Comparison of ENCODE assay signal across 9 mouse cellular contexts in genomic region chr11:58904838-58905237, GRCm38 (mm10). TPM values are rescaled to one million over a fixed set of nuclear protein-coding genes. Genes with fewer than 3 reads are reported as not detected.
A peak's percentile ranks its signal among the peaks of the same experiment; 100 is the strongest.
DNase-seq lines count a peak whose midpoint lies in the region; ATAC-seq and TF ChIP-seq lines count a peak whose summit lies in the region.
"Had no signal": no experiment of that assay in that cellular context is flagged by ENCODE, and none has a peak within 500 bp of the region (broad histone marks: within the 10 kb centered on the region; RNA-seq: fewer than 3 reads in every experiment).

No protein-coding gene starts in this region.

- DNase-seq in forebrain, embryonic 10.5 days (ENCODE audit: extremely low spot score, low spot score), result peak; percentile 22
- peak; percentile 19 to 27 for DNase-seq in kidney, postnatal 36 days
- DNase-seq in right cerebral cortex, postnatal 4 days, result no peak
- DNase-seq in urinary bladder, adult 18-20 months (ENCODE audit: low spot score in 2 of 2), result no peak

- H3K27me3 ChIP-seq in forebrain, embryonic 10.5 days (ENCODE audit: poor library complexity, severe bottlenecking), result no peaks in the 10 kb centered on the region
- H3K27me3 ChIP-seq in forebrain, embryonic 12.5 days, result no peaks in the 10 kb centered on the region
- H3K27me3 ChIP-seq in E14TG2a.4 (ENCODE audit: insufficient read depth, low read length), result peaks cover 4% of the 10 kb centered on the region; the same call in 1 of the 2 replicates
- H3K27me3 ChIP-seq in embryonic facial prominence, embryonic 15.5 days, result no peaks in the 10 kb centered on the region
- no peaks in the 10 kb centered on the region for H3K27me3 ChIP-seq in midbrain, embryonic 13.5 days

- peaks cover 28% of the 10 kb centered on the region for H3K36me3 ChIP-seq in forebrain, embryonic 10.5 days (replicated peaks)
- H3K36me3 ChIP-seq in forebrain, embryonic 12.5 days (replicated peaks), result peaks cover 15% of the 10 kb centered on the region
- H3K36me3 ChIP-seq in E14TG2a.4 (ENCODE audit: insufficient read depth, low read length), result peaks cover 24% of the 10 kb centered on the region
- H3K36me3 ChIP-seq in embryonic facial prominence, embryonic 15.5 days, result peaks cover 5% of the 10 kb centered on the region
- peaks cover 17% of the 10 kb centered on the region for H3K36me3 ChIP-seq in midbrain, embryonic 13.5 days

- no peak overlapping the region for H3K9ac ChIP-seq in forebrain, embryonic 12.5 days
- H3K9ac ChIP-seq in embryonic facial prominence, embryonic 15.5 days, result no peak overlapping the region
- H3K9ac ChIP-seq in midbrain, embryonic 13.5 days (replicated peaks), result no peak overlapping the region

- TF ChIP-seq CTCF in E14TG2a.4 (conservative IDR thresholded peaks at IDR 0.05; ENCODE audit: low read length), result no peak

- H3K4me3 ChIP-seq in forebrain, embryonic 10.5 days, result peak overlapping the region; percentile 88
- no peak overlapping the region for H3K4me3 ChIP-seq in forebrain, embryonic 12.5 days (replicated peaks)
- peak overlapping the region; percentile 23; the same call in 1 of the 2 replicates for H3K4me3 ChIP-seq in E14TG2a.4 (replicated peaks; ENCODE audit: low read length)
- H3K4me3 ChIP-seq in embryonic facial prominence, embryonic 15.5 days (replicated peaks), result peak overlapping the region; percentile 82; the same call in 1 of the 2 replicates
- no peak overlapping the region for H3K4me3 ChIP-seq in midbrain, embryonic 13.5 days (replicated peaks)

- no peaks in the 10 kb centered on the region for H3K9me3 ChIP-seq in forebrain, embryonic 10.5 days
- no peaks in the 10 kb centered on the region for H3K9me3 ChIP-seq in forebrain, embryonic 12.5 days
- no peaks in the 10 kb centered on the region for H3K9me3 ChIP-seq in E14TG2a.4 (ENCODE audit: low read length)
- no peaks in the 10 kb centered on the region for H3K9me3 ChIP-seq in embryonic facial prominence, embryonic 15.5 days (replicated peaks)
- no peaks in the 10 kb centered on the region for H3K9me3 ChIP-seq in midbrain, embryonic 13.5 days

- 36% methylated on average over 6 of the region's 6 CpGs for WGBS in forebrain, embryonic 10.5 days
- 42% methylated on average over 6 of the region's 6 CpGs for WGBS in forebrain, embryonic 12.5 days
- 43% methylated on average over 6 of the region's 6 CpGs for whole genome bisulfite sequencing in embryonic facial prominence, embryonic 15.5 days
- 43% methylated on average over 6 of the region's 6 CpGs for WGBS in midbrain, embryonic 13.5 days

- peaks cover 16% of the 10 kb centered on the region for H3K4me1 ChIP-seq in forebrain, embryonic 10.5 days
- H3K4me1 ChIP-seq in forebrain, embryonic 12.5 days, result peaks cover 11% of the 10 kb centered on the region
- peaks cover 16% of the 10 kb centered on the region for H3K4me1 ChIP-seq in E14TG2a.4 (replicated peaks; ENCODE audit: low read depth, low read length)
- H3K4me1 ChIP-seq in embryonic facial prominence, embryonic 15.5 days, result peaks cover 13% of the 10 kb centered on the region
- H3K4me1 ChIP-seq in midbrain, embryonic 13.5 days (replicated peaks), result peaks cover 20% of the 10 kb centered on the region

- no peak for ATAC-seq in forebrain, embryonic 12.5 days (ENCODE audit: low FRiP score)
- no peak for ATAC-seq in embryonic facial prominence, embryonic 15.5 days (ENCODE audit: insufficient number of reproducible peaks, low FRiP score, low TSS enrichment, low read depth)
- no peak for ATAC-seq in midbrain, embryonic 13.5 days

- H3K4me2 ChIP-seq in forebrain, embryonic 12.5 days, result no peak overlapping the region
- H3K4me2 ChIP-seq in embryonic facial prominence, embryonic 15.5 days (replicated peaks), result peak overlapping the region; percentile 77; the same call in 1 of the 2 replicates
- peak overlapping the region; percentile 77; the same call in 1 of the 2 replicates for H3K4me2 ChIP-seq in midbrain, embryonic 13.5 days (replicated peaks)

- 0 out of 2 replicates have a peak overlapping the region, but pooled peaks have one; percentile 20 for H3K27ac ChIP-seq in forebrain, embryonic 10.5 days
- no peak overlapping the region for H3K27ac ChIP-seq in forebrain, embryonic 12.5 days
- no peak overlapping the region for H3K27ac ChIP-seq in embryonic facial prominence, embryonic 15.5 days (replicated peaks)
- no peak overlapping the region for H3K27ac ChIP-seq in midbrain, embryonic 13.5 days

RNA-seq across cellular contexts. Expression of gene Zfp39, which starts 0.8 kb away (rescaled TPM):
- polyA plus RNA-seq in forebrain, embryonic 10.5 days (2016; fragmentation: Nextera tagmentation; extraction: Ambion mirVana), result 5.8 and 6.4 TPM in 2 replicates
- polyA plus RNA-seq in forebrain, embryonic 12.5 days (2016; fragmentation: Nextera tagmentation; extraction: Ambion mirVana), result 5.6 and 6.8 TPM in 2 replicates
- polyA plus RNA-seq in embryonic facial prominence, embryonic 15.5 days (2015; fragmentation: Nextera tagmentation; extraction: Ambion mirVana), result 6.7 and 8.0 TPM in 2 replicates
- polyA plus RNA-seq in midbrain, embryonic 13.5 days (2015; fragmentation: Nextera tagmentation; extraction: Ambion mirVana), result 4.4 and 5.2 TPM in 2 replicates

RNA-seq across cellular contexts. Expression of gene Btnl10, which starts 12.9 kb away (rescaled TPM):
- polyA plus RNA-seq in forebrain, embryonic 10.5 days (2016; fragmentation: Nextera tagmentation; extraction: Ambion mirVana), result 0.05 TPM in 1 of 2 replicates, not detected in the other
- 0.08 TPM in 1 of 2 replicates, not detected in the other for polyA plus RNA-seq in forebrain, embryonic 12.5 days (2016; fragmentation: Nextera tagmentation; extraction: Ambion mirVana)
- polyA plus RNA-seq in embryonic facial prominence, embryonic 15.5 days (2015; fragmentation: Nextera tagmentation; extraction: Ambion mirVana), result not detected in 2 replicates
- not detected in 2 replicates for polyA plus RNA-seq in midbrain, embryonic 13.5 days (2015; fragmentation: Nextera tagmentation; extraction: Ambion mirVana)
- polyA plus RNA-seq: limb, embryonic 11.5 days had no signal

RNA-seq across cellular contexts. Expression of gene Rnf187, which starts 33.9 kb away (rescaled TPM):
- 265 and 273 TPM in 2 replicates for polyA plus RNA-seq in forebrain, embryonic 10.5 days (2016; fragmentation: Nextera tagmentation; extraction: Ambion mirVana)
- 403 and 431 TPM in 2 replicates for polyA plus RNA-seq in forebrain, embryonic 12.5 days (2016; fragmentation: Nextera tagmentation; extraction: Ambion mirVana)
- 243 and 249 TPM in 2 replicates for polyA plus RNA-seq in embryonic facial prominence, embryonic 15.5 days (2015; fragmentation: Nextera tagmentation; extraction: Ambion mirVana)
- polyA plus RNA-seq in midbrain, embryonic 13.5 days (2015; fragmentation: Nextera tagmentation; extraction: Ambion mirVana), result 453 and 491 TPM in 2 replicates

RNA-seq across cellular contexts. Expression of gene 2810021J22Rik, which starts 37.8 kb away (rescaled TPM):
- 9.3 and 9.4 TPM in 2 replicates for polyA plus RNA-seq in forebrain, embryonic 10.5 days (2016; fragmentation: Nextera tagmentation; extraction: Ambion mirVana)
- polyA plus RNA-seq in forebrain, embryonic 12.5 days (2016; fragmentation: Nextera tagmentation; extraction: Ambion mirVana), result 10.6 and 11.1 TPM in 2 replicates
- 7.1 and 7.2 TPM in 2 replicates for polyA plus RNA-seq in embryonic facial prominence, embryonic 15.5 days (2015; fragmentation: Nextera tagmentation; extraction: Ambion mirVana)
- 12.7 and 14.0 TPM in 2 replicates for polyA plus RNA-seq in midbrain, embryonic 13.5 days (2015; fragmentation: Nextera tagmentation; extraction: Ambion mirVana)

RNA-seq across cellular contexts. Expression of gene Hist3h2ba, which starts 43.9 kb away (rescaled TPM):
- polyA plus RNA-seq in forebrain, embryonic 10.5 days (2016; fragmentation: Nextera tagmentation; extraction: Ambion mirVana), result 22.7 and 36.5 TPM in 2 replicates
- 185 and 187 TPM in 2 replicates for polyA plus RNA-seq in forebrain, embryonic 12.5 days (2016; fragmentation: Nextera tagmentation; extraction: Ambion mirVana)
- 43.6 and 55.8 TPM in 2 replicates for polyA plus RNA-seq in embryonic facial prominence, embryonic 15.5 days (2015; fragmentation: Nextera tagmentation; extraction: Ambion mirVana)
- polyA plus RNA-seq in midbrain, embryonic 13.5 days (2015; fragmentation: Nextera tagmentation; extraction: Ambion mirVana), result 383 and 402 TPM in 2 replicates

Comparison
In these comparisons a context has a peak if more than half of its experiments do, and no peak if none do; other contexts are left out.
1. H3K4me3 ChIP-seq: peak in forebrain, embryonic 10.5 days (single experiment), E14TG2a.4 (single experiment) and embryonic facial prominence, embryonic 15.5 days (single experiment); none in forebrain, embryonic 12.5 days (single experiment) and midbrain, embryonic 13.5 days (single experiment).
2. DNase-seq: peak in forebrain, embryonic 10.5 days (single experiment) and kidney, postnatal 36 days (2 of 2); none in right cerebral cortex, postnatal 4 days (single experiment) and urinary bladder, adult 18-20 months (0 of 2).